Mouse (Mus musculus): Measurements from ENCODE around the gene Pm20d1.

Pm20d1 gene

DNA sequence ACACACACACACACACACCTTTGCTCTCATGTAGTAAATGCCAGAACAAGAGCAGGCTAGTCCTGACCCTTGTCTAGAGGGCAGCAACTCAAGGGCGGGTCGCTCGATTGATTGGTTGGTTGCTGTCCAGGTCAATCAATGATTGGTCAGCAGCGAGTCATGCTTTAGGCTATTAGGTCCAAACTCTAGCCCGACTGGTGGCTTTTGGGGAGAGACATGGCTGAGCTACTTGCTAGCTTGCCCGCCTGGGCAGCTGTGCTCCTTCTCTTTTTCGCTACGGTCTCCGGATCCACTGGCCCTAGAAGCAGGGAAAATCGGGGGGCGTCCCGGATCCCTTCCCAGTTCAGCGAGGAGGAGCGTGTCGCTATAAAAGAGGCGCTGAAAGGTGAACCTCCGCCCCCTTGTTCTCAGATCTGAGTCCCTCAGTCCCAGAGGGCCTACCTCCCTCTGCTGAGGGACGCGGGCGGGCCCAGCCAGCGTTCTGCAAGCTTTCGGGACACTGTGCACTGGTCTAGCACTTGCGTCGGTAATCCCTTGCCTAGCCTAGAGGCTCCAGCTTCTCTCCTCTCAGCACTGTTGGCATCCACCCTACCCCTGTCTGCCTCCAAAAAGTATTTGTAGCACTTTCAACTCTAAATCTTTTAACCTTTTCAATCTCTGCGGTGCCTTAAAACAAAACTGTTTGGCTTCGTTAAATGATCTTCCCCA lies at the start of gene Pm20d1:
Pm20d1 (plus strand) TSS at position 180 of the 708 bp plus-strand sequence.
- no peak for DNase-seq (ENCODE audit: extremely low read depth, low read depth)

DNA sequence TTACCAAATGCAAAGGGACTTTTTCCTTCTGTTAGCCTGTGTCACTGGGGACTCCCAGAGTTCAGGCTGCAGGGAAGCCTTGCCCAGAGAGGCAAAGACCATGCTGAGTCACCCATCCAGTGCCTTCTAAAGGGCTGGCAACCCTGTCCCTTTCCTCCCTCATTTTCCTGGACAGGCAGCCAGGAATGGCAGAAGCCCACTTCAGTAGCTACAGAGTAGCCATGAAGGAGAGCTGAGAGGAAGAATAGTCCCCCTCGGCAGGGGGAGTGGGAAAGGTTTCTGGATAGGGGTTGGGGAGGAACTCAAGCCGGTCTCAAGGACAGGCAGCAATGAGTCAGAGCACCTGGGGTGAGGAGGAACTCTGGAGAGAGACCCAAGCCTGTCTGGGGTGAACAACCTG lies 49.4 kb upstream of the Pm20d1 start:
- DNase-seq (ENCODE audit: extremely low read depth, low read depth): no peak

DNA sequence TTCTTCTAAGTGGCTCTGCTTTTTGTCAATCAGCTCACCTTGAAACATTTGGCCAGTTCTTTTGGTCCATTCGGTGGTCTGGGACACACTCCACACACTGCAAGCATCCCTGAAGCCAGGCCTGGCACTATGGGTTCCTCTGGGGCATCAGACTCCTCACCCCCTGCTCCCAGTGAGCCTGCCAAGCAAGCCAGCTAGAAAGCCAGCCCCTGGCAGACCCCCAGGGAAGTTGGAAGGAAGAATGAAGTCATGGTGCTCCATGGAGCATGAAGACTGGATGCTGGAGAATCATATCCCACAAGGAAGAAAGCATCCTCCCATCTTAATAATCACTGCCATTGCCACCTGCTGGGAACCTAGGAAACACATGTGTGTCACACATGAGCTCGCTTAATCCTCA lies 48.5 kb upstream of the Pm20d1 start:
- DNase-seq (ENCODE audit: extremely low read depth, low read depth): no peak

- no peak for DNase-seq (ENCODE audit: extremely low read depth, low read depth)
These were observed 47.3 kb upstream of the Pm20d1 start for GRCm38 (mm10) chr1:131749706-131750545.

- DNase-seq (ENCODE audit: extremely low read depth, low read depth): no peak
These were observed 45.8 kb upstream of the Pm20d1 start for GRCm38 (mm10) chr1:131751181-131751890.

- DNase-seq (ENCODE audit: extremely low read depth, low read depth): no peak
These were observed 45.3 kb upstream of the Pm20d1 start for GRCm38 (mm10) chr1:131751891-131752311.

- peak; percentile 56 for DNase-seq (ENCODE audit: extremely low read depth, low read depth)
These were observed 42.9 kb upstream of the Pm20d1 start for GRCm38 (mm10) chr1:131754212-131754829.

GRCm38 (mm10) chr1:131754916-131755315 lies 42.3 kb upstream of the Pm20d1 start:
- no peak for DNase-seq (ENCODE audit: extremely low read depth, low read depth)

GRCm38 (mm10) chr1:131757211-131757610 lies 40.0 kb upstream of the Pm20d1 start:
- DNase-seq (ENCODE audit: extremely low read depth, low read depth): no peak

- no peak for DNase-seq (ENCODE audit: extremely low read depth, low read depth)
These were observed 38.4 kb upstream of the Pm20d1 start for GRCm38 (mm10) chr1:131758796-131759195.

GRCm38 (mm10) chr1:131759667-131760427 lies 37.3 kb upstream of the Pm20d1 start:
- no peak for DNase-seq (ENCODE audit: extremely low read depth, low read depth)

DNA sequence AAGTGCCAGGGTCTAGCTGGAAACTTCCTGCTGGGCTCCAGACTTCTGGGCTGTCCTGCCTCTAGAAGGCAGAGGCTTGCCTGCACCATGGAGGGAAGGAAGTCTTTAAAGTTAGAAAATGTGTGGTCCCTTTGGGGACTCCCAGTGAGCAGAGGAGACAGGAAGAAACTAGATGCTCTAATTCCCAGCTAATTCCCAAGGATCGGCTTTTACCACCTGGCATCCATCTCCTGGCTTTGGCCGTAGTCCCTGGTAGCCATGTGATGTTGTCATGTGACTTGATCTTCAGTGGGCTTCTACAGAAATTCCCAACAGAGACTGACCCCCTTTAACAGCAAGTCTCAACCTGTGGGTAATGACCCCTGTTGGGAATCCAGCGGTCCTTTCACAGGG lies 36.8 kb upstream of the Pm20d1 start:
- DNase-seq (ENCODE audit: extremely low read depth, low read depth): no peak

- DNase-seq (ENCODE audit: extremely low read depth, low read depth): no peak
These were observed 35.9 kb upstream of the Pm20d1 start for GRCm38 (mm10) chr1:131761079-131761831.

- DNase-seq (ENCODE audit: extremely low read depth, low read depth): no peak
These were observed 33.5 kb upstream of the Pm20d1 start for GRCm38 (mm10) chr1:131763683-131764082.

DNA sequence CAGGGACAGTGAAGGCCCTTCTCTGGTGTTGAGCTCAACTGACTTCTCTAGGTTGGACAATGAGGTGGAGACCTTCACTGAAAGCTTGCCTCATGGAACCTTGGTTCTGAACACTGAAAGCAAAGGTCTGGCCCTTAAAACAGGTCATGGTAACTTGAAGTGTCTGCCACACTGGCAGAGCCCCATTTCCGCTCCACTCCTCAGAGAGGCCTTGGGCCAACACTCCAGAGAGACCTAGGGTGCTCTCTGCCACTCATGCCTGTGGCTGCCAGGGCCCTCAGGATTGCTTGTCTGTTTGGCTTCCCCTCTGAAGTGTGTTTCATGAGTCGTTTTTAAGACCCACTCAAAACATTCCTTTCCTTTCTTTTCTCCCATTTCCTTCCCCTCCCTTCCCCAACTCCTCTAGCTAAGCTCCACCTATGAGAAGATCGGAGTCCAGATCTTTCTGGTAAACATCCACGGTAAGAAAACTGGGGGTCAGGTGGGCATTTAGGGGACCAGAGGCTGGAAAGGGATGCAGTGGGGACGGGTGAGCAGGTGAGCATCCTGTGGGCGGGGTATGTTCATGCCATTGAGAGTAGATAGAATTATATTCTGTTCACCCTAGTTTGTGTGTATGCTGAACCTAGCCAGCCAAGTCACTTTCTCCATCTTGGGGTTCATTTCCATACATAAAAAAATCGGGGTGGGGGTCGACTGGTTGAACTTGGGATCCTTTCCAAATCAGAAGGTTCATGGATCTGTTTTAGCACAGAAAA lies 32.4 kb upstream of the Pm20d1 start:
- DNase-seq (ENCODE audit: extremely low read depth, low read depth): no peak

DNA sequence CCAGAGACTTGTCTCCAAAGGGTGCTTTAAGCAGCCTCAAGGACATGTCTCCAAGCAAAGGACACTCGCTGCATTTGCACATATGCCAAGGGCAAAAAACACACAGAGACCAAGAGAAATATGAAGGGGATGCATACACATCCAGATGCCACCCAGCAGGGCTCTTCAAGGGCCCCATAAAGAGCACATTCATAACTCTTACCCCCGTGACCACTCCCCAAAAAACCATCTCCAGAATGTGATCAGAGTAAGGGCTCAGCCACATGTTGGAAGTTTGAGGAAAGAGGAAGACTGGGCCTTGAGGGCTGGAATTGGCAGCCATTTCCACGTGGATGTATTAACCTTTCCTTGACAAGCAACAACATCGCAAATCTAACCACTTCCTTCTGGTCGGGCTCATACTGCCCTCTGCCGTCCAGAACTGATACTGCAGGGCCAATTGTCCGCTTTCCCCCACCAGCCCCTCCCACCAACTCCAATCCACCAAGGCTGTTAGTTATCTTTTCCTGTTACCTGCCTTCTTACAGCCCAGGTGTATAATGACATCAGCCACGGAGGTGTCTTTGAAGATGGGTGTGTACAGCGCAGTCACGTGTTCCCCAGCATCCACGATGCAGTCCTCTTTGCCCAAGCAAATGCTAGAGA lies 31.7 kb upstream of the Pm20d1 start:
- peak; percentile 47 for DNase-seq (ENCODE audit: extremely low read depth, low read depth)

DNA sequence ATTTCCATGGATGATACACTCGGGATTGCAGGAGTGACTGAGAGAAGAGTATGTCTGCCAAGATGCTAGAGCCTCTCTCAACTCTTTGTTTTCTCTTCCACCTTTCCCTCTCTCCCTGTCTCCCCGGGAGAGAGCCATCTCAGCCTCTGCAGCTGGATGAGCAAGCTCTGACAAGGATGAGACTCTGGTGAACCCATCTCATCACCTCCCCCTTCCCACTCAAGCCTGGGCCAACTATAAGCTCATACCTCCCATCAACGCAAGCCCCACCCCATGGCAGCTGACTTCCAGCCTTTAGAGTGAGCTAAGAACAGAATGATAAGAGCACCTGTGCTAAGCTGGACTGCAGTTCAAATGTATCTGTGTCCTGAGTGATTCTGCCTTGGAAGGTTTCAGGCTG lies 27.9 kb upstream of the Pm20d1 start:
- no peak for DNase-seq (ENCODE audit: extremely low read depth, low read depth)

GRCm38 (mm10) chr1:131770656-131771055 lies 26.5 kb upstream of the Pm20d1 start:
- no peak for DNase-seq (ENCODE audit: extremely low read depth, low read depth)

DNA sequence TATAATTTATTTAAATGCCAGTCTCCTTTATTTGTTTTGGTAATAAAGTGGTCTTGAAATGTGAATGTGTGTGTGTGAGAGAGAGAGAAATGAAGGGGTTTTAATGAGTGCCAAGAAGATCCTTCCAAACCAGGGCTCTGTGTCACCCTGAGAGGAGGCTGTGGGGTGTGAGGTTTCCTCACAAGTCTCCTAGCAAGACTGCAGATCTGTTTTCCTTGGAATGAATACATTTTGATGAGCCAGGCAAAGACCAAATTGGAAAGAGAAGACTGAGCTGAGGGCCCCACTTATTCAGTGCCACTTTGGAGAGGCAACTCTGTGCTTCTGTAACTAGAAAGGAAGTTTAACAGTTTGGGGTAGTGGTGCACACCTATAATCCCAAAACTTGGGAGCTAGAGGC lies 25.7 kb upstream of the Pm20d1 start:
- DNase-seq (ENCODE audit: extremely low read depth, low read depth): no peak
